Mouse (Mus musculus): ENCODE measurements at regions not wholly inside any gene's neighbourhood (a gene's known extent, or its start where the extent isn't known, plus 50 kb on each side); places are given as distances from the start of the nearest gene placed in this dataset.
A peak's percentile ranks its signal among the peaks of the same experiment; 100 is the strongest.
"Not testable (repeated sequence)": the region's sequence is repeated elsewhere in the genome, so short reads cannot be mapped to it uniquely, and the experiment has no call there.

DNA sequence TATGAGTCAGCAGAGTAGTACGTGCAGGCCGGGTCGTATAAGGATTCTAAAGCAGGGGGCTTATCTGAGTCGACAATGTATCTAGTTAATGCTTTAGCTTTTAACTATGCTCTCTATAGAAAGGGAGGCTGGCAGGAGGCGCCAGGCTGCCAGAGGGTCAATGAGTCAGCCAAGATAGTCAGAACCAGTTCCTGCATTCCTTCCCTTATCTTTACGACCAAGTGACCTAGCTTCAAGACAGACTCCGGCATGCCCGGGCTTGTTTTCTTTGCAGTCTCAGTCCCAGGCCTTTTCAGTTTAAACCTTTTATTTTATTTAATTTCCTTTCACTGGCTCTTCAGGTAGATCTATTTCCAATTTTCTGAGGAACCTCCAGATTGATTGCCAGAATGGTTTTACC is 374.0 kb upstream of the Nrxn1 start:
- no peak for DNase-seq

DNA sequence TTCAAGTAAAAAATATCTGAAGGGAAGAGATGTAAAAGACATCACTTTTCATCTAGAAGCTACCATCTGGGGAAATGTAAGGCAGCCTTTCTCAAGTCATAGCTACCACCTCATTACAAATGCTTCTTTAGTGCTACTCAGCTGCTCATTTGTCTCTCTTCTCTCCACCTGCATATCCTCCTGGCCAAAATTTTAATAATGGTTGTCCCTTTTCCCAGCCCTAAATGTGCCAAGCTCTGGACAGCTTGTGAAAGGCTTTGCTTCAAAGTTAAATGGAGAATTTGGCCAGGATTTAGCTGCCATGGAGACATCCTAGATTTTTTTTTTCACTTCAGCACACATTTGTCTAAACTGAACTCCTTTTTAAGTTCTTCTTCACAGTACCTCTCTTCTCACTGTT is 358.8 kb upstream of the Nrxn1 start:
- no peak for DNase-seq

DNA sequence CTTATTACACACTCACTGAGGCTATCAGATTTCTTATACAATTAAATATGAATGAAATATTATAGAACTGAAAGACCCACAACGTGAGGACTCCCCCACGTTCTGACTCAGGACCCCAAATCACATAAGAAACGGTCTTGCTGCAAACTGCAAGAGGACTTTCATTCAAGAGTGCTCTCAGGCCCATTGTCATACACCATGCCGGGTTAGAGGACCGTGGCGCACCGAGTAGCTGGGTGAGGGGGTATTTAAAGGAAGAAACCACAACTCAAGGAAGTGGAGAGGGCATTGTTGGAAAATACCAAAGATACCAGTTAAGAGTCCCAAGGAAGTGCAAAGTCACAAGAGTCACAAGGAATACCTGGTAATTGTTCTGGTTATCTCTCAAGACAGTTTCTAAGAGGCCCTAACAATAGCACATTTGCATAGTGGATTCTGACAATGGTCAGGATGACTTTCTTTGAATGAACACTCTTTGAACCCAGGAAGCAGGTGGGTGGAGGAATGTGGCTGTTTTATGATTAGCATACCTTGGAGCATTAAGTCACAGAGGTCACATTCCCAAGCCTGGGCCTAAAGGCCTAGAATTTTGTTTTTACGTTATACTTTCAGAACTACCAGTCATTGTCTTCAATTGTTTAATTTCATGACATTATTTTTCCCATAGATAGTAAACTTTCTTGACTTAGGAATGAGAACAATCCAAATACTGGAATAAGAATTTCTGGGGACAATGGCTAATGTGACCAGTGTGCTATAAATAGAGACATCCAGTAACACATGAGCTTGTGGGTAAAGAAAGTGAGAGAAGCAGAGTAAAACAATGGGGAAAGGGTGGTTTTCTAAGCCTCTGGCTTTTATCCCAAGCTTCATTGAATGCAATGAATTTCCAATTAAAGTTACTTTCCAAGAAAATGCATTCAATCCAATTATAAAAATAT is 339.2 kb upstream of the Nrxn1 start:
- not testable (repeated sequence) for DNase-seq

DNA sequence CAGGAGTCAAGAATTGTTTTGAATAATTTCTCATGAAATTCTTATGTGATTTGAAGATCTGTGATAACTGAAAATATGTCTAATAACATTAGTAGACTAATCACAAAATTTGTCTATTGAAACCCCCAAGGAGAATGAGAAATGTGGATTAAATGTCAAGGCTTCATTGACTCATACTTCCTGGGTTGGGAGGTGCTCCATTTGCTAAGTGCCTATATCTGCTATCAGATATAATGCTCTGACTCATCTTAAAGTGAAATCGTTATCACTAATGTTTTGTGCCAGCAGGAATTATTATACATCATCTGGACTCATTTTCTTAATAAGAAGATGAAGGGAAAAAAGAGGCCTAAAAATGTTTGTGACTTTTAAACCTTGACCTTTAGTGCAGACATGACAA is 337.5 kb upstream of the Nrxn1 start:
- DNase-seq: no peak

DNA sequence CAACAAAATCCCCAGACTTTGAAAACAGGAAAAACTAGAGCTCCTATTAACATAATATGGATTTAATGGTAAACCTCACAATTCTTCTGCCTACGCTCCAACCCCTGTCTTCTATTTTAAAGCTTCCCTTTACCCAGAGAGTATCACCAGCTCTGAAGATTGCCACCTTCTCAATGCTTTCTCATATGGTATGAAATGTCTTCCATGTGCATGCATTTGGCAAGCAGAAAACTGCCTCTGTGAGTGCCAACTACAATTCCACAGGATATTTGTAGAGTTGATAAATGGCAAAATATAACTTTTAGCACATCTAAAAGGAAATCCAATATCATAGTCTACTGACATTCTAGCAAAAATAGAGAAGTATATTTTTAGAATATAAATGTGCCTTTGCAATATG is 332.2 kb upstream of the Nrxn1 start:
- no peak for DNase-seq

DNA sequence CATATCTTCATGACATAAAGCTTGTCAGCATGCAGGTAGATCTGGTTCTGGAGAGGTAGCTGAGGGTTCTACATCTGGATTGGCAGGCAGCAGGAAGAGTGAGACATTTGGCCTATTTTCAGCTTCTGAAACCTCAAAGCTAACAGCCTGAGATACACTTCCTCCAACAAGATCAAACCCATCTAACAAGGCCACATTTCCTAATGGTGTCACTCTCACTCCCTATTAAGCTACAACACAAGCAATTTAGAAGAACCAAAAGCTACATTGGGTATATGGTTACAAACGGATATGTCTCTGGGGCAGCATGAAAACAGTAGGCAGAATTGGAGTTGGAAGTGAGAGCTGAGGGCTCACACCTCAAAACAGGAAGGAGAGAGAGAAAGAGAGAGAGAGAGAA is 325.7 kb upstream of the Nrxn1 start:
- no peak for DNase-seq

DNA sequence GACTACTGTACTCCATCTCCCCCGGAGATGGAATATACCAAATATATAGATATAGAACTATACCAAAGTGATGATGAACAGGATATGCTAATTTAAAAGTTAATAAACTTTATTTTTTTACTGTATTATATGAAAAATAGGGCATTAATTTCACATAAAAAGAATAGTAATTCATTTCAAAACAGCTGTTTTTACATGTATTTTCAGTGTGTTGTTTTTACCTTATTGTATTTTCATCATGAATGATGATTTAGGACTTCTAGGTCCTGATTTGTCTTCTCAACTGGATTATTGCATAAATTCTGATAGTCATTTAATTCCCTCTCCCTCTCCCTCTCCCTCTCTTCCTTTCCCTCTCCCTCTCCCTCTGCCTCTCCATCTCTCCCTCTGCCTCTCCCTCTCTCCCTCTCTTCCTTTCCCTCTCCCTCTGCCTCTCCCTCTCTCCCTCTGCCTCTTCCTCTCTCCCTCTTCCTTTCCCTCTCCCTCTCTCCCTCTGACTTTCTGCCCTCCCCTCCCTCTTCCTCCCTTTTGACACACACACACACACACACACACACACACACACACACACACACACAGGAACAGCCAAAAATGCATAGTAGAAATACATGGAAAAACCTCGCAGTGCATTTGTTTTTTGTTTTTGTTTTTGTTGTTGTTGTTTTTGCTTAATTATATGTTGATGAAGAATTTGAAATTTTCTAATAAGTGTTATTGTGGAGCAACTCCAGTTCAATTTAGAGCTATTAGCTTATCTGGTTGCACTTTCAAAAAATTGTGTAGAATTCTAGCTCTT is 298.3 kb upstream of the Nrxn1 start:
- DNase-seq: no peak

DNA sequence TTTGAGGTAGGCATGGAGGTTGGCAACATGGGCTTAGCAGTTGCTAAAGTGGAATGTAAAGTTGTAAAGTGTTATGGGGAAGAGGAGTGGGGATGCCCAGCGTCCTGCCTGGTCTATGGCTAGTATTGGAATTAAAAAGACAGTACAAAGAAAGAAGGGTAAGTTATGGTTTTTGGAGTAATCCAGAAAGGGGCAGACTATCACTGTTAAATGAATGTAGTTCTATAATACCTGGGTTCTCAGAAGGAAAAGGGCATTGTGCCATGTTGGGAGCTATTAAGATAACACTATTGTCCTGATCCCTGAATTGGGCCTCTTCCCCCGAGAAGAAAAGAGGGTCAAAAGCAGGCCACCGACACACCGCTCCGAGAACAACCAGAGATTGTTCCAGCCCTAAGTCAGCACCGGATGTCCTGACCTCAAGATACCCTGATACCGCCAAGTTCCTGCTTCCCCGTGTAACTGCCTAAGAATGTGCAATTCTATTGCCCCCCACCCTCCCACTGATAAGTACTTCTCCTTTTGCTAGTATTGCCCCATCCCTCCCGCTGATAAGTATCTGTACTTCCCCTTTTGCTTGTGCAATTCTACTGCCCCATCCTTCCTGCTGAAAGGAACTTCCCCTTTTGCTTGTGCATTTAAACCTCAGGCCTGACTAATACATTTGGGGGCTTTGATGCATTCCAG is 297.2 kb upstream of the Nrxn1 start:
- DNase-seq: peak; percentile 1 to 14

DNA sequence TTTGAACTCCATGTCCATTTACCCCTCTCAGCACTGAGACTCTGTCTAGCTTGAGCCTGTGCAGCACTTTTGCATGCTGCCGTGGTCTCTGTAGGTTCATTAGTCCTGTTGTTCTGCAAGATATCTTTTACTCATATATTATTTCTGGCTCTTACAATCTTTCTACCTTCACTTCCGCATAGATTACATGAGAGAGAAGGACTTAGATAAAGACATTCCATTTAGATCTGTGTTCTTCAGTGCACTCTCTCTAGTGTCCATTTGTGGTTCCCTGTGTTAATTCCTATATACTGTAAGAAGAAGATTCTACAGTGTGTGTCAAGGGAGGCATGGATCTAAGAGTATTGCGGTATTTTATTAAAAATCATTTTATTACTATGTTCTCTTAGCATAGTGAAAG is 295.6 kb upstream of the Nrxn1 start:
- DNase-seq: no peak

DNA sequence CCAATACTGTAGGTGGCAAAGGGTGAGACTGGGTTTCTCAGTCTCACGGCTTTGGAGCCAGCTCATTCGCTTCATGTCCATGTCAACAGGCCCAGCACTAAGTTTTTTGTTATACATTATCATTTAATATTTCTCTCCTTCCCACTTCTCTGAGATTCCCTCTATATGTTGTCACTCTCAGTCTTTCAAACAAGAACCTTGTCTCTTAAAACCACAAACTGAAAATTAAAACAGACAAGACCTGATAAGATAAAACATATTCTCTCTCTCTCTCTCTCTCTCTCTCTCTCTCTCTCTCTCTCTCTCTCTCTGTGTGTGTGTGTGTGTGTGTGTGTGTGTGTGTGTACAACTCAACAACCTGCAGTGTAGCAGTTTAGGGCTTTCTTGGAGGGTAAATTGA is 295.2 kb upstream of the Nrxn1 start:
- no peak for DNase-seq

DNA sequence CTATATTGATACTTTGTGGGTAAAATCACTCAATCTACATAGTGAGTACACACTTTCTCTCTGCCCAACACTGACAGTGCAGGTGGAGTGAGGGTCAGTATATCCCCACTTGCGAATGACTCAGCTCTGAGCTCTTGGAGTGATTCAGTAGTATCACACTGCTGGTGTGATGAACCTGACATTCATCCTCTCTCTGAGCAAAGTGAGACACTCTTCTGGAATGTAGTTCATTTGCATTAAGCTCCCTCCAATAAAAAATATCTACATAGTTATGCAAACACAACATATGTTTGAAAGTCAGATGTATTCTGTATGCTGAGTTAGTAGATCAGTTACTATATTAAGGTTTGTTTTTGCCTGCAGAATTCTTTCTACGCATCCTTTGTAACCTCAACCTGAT is 293.1 kb upstream of the Nrxn1 start:
- no peak for DNase-seq

DNA sequence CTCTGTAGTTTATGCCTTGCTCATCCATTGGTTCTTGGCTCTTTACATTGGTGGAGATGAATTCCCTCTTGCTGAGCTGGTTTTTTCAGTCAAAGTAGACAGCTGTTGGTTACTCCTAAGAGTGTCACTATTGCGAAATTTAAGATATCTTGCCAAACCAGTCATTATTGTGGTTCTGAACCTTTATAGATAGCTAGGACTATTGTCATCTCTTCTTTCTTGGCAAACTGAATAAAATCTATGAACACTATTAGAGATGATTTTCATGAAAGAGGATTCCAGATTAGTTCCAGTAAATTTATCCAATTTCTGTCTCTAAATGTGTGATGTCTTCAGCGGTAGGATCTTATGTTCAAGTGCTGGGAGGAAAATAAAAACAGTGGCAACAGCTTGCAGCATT is 275.3 kb upstream of the Nrxn1 start:
- DNase-seq: no peak

DNA sequence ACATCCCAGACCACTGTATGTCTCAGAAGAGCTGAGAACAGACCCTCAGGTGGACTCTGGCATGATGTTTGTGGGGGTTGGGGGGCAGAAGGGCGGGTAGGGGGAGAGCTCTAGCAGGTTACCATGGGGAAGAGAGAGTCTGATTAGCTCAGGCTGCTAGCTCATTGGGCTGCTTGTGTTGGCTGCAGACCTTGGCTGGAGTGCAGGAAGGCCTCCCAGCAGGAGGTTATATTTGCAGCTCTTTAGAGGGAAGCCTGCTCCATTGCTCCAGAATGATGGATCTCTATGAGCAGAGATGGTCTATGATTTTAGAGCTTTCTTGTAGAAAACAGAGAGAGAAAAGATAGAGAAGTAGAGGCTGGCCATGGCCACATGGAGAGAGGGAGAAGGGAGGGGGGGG is 268.4 kb upstream of the Nrxn1 start:
- no peak for DNase-seq

DNA sequence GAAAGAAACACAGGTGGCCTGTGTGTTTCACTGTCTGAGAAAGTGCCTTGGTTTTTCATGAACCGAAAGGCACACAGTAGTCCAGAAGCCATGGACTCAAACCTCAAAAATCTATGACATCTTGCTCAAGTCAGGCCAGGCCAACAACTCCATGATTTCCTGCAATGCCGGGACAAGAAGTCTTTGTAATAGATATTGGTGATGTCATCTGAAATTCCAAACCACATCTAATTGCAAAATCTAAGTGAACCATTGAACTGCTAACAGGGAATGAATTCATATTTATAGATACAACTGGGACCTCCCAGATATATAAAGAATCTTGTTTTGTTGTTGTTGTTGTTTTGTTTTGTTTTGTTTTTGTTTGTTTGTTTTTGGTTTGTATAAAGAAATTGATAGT is 259.2 kb upstream of the Nrxn1 start:
- no peak for DNase-seq

DNA sequence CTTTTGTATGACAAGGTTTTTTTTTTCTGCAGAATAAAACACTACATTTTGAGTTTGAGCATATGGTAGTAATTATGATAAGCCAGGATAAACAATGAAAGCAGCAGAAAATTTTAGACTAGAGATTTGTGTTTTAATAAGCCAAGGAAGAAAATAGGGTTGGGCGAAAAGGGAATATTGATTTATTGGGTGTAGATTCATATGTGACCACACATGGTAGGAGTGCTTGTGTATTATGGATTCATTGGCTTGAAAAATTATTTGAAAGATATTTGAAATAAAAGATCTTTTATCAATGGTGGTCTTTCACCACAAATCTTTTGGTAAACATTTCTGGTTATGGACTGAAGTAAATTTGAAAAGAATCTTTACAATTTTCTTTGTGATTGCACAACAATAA is 244.0 kb upstream of the Nrxn1 start:
- no peak for DNase-seq

DNA sequence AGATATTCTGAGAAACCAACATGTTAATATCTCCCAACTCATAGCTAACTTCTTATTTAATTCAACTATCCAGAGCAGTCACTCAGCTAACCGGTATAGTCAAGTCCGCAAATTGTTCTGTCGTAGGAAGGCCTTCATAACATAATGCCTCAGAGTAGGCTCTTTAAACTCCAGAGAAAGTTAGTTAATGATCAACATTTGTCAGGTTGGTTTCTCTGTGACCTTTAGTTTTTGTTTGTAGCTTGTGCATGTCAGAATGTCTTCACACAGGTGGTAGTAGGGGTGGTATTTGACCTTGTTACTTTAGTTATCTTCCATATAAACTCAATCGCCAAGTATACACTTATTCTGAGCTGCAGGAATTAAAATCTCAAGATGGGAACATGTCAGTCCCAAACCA is 240.9 kb upstream of the Nrxn1 start:
- DNase-seq: no peak

DNA sequence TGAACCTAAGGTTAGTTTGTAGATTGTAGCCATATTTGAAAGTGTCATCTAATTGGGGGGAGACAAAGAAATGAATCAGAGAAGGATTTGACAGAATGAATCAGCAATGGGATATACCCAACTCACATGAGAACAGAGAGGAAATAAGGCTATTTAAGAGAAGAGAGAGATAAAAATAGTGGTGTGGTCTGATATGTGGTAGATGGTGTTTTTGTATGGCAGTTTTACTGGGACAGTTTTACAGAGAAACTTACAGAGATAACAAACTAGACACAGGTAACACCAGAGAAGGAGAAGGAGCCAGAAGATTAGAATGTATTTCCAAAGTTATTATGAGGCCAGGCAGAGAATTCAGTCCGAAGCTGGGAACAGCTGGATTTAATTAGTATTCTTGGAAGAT is 240.3 kb upstream of the Nrxn1 start:
- no peak for DNase-seq

DNA sequence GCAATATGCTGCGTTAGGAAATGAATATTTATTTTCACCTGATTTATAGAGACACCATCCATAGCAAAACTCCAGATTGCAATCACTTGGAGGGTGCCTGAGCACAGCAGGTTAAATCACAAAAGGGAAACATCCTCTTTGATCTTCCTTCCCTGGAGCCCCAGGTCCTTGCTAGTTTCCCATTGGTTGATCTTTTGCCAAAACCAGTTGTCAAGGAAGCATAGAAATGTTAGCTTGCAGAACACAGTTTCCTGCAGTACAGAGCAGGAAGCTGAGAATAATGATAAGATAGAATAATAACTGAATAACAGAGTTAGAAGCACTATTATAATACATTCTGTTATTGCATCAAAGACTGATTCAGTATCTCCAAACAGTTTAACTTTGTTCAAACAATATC is 231.5 kb upstream of the Nrxn1 start:
- DNase-seq: no peak

DNA sequence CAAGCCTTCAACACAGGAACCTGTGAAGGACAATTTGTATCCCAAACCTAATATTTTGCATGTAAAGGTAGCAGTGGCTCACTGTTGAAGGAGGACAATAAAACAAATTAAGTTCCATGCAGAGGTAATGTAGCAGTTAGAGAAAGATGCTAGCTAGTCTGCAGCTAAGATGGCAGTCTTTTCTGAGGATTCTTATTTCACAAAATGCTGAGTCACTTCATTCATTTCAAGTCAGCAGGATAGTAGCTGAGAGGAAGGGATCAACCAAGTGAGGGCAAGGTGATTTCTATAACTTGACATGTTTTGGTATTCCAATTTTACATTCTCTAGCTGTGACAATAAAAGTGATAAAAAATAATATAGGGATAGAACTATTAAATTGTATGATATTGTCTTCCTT is 194.0 kb upstream of the Nrxn1 start:
- no peak for DNase-seq

DNA sequence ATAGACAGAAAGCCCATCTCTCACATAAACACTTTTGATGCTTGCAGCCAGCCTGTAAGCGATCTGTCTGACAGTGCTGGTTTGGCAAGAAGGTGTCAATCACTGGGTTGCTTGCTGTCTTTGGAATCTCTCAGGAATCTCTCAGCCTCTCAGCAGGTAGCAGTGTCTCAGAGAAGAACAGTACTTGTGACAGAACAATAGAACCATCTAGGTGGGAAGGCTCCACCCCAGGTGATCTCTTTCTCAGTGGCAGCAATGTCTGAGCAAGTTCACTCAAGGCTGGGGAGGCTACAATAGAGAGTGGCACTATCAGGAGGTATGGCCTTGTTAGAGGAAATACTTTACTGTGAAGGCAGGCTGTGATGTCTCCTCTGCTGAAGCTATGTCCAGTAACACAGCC is 181.5 kb upstream of the Nrxn1 start:
- no peak for DNase-seq

DNA sequence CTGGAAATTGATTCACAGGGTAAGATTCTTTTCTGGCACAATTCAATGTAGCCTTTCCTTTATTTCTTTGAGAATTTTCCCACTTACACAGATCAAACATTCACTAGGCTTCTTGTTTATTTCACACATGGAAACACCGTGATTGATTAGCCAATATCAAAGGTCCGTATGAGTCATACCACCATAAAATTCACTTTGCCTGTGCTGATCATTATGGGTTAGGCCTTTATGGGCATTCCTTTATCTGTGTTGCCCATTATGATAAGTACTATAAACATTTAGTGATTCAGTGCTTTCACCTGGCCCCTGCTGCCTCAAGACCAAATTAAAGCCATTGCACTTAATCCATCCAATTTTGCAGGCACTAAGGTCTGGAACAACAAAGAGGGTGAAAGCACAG is 145.8 kb upstream of the Nrxn1 start:
- no peak for DNase-seq

DNA sequence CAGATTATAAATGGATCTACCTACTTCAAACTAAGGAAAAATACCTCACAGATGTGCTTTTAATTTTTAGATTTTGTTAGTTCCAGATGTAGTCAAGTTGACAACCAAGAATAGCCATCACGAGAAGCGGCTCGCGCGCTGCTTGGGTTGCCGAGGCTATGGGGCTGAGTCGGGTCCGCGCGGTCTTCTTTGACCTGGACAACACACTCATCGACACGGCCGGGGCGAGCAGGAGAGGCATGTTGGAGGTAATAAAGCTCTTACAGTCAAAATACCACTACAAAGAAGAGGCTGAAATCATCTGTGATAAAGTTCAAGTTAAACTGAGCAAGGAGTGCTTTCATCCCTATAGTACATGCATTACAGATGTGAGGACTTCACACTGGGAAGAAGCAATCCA is 143.8 kb upstream of the Nrxn1 start:
- DNase-seq: not testable (repeated sequence)

DNA sequence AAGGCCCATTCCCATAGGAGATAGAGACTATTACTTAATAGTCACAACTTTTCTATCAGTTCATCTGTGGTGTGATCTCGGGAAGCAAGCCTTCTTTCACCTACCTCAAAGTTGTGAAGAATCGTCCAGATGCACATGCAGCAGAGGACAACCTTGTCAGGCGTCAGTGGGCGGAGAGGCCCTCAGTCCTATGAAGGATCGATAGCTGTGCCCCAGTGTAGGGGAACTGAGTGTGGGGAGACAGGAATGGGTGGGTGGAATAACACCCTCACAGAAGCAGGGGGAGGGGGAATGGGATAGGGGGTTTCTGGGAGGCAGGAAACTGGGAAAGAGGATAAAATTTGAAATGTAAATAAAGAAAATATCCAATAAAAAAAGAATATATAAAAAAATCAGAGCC is 133.5 kb upstream of the Nrxn1 start:
- DNase-seq: no peak
